Mouse (Mus musculus) cerebellum, adult 18-20 months (tissue): ENCODE measurements around the gene Tekt5.

Experiments used
- DNase-seq, 2 experiments: peaks; one replicate each; pipeline ENCODE4 v3.0.0; 2021

Tekt5 gene

DNA sequence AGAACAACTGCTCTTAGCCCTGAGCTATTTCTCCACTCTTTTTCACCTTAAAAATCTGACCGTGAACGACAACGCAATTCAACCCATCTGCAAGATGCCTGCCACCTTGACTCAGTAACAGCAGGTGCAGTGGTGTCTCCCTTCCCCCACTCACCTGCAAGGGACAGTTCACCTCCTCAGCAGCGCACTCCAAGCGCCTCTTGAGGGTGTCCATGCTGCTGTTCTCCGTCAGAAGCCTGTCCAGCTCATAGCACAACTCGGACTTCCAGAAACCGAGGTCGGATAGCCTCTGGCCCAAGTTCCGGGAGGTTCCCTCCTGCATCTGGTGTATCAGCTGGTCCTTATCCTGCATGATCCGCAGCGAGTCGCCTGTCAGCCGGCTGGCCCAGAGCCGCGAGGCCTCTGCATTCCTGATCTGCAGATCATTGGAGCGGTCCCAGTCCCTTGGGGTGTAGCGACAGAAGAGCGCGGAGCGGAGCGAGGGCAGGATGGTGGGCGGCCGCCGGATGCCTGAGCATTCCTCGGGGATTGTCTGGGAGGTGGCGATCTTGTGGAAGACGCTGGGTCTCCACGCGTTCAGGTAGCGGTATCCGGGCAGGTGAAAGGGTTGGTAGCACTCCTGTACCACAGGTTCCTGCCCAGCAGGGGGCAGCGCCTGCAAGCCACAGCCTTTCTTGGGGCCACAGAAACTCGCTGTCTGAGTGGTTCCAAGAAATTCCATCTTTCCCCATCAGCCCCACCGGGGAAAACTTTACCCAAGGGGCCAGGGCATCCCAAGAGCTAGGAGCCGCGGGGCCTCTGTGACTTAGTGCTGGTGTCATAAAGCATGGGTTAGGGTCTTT lies at the start of gene Tekt5:
Gene Tekt5 (minus strand): TSS at position 792 of the 842 bp plus-strand sequence.
- peak; percentile 50 to 70 for DNase-seq

DNA sequence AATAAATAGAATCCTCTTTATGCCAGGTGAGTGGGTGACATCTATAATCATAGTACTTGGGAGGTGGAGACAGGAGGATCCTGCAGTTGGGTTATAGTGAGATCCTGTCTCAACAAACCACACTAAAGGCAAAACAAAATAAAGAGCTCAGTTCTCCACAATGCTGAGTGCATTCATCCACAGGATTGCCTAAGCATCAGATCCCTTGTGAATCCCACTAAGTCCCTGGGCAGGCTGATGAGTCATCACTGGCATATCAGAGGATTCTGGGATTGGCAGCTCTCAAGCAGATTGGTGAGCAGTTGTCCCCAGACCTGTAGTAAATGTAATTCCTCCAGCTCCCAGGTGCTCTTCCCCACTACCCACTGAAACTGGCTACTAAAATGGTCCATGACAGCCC lies 48.4 kb upstream of the Tekt5 start:
- DNase-seq = no peak

DNA sequence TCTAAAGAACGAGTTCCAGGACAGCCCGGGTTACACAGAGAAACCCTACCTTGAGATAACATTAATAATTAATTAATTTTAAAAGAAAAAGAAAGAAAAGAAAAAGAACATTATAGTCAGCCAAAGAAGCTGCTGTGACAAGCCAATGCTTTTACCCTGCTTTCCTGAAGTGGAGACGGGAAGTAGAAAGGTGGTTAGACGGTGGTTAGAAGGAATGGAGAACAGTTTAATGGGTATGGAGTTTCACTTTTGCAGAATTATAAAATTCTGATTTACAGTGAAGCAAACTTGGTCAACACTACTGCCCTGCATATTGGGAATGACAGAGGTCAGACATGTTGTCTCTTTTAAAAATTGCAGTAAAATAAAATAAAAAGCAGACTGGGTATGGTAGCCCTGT lies 46.5 kb upstream of the Tekt5 start:
- no peak for DNase-seq

DNA sequence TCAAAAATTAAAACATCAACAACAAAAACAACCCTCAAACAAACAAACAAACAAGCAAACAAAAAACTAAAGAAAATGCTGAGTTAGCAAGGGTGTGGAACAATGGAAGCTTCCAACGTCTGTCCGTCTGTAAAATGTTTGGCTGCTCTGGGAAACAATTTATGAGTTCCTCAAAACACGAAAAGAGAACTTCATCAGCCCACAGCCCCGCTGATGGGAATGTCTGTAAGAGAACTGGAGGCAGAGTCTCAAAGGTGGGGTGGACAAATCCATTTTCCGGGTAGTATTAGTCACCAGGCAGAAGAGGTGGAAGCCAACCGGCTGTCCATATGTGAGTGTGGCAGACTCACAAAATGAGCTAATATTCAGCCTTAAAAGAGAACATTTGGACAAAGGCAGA lies 46.0 kb upstream of the Tekt5 start:
- DNase-seq = no peak

DNA sequence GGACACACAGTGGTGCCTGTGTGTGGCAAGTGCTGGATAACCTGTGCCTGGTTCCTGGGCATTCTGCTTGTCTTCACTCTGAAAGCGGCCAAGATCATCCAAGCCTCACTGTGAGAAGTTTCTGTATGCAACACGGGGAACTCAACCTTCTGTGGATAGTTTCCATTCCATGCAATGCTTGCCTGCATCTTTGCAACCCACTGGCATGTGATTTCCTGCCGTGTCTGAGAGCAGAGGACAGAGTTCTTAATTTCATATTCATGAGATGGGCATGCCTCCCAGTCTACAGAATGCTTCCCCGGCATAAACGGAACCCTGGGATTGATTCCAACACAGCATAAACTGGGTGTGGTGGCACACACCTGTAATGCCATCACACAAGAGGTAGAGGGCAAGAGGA lies 42.8 kb upstream of the Tekt5 start:
- no peak for DNase-seq

DNA sequence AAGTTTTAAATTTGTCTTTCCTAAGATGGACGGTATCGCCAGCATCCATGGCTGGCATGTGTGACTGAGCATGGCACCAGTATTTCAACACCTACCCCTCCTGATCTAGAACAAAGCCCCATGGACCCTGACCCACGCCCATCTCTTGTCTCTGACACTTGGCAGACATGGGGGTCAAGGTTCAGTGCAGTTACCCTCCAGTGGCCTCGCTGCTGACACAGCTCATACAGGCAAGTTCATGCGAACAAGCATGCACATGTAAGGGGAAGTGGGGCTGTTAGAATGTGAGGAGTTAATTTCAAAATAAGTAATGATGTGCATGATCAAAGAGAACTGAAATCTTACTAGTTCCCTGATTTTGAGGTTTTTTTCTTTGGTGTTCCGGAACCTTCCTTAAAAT lies 40.9 kb upstream of the Tekt5 start:
- no peak for DNase-seq

DNA sequence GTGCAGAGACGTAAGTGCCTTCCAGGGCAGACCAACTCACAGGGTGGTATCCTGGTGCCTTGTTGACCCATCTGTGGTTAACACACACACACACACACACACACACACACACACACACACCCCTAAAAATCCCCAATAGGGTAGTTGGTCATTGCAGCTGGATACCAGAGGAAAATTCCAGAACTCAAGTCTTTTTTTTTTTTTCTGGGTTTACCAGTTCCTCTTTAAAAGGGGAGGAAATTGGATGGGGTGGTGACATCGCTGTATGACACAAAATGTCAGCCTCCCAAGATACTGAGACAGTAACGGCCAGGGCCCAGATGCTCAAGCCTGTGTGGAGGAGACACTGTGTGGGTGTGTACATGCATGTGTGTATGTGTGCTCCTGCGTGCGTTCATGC lies 38.1 kb upstream of the Tekt5 start:
- no peak for DNase-seq

DNA sequence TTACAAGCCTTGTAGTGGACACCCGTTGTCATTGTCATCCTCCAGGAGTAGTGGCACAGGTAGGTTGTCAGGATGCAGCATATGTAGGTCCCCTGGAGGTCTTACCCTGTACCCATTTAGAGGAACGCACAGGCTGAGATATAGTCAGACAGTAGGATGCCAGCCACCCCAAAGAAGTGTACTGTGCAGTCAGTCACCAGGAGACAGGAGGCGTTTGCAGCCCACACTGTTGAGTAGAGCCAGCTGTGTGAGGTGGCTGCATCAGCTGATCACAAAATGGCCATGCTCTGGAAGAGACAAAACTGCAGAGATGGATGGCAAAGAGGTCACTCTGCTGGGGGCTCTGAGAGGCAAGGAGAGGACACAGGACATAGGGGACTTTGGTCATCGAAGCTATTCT lies 37.1 kb upstream of the Tekt5 start:
- DNase-seq = no peak

DNA sequence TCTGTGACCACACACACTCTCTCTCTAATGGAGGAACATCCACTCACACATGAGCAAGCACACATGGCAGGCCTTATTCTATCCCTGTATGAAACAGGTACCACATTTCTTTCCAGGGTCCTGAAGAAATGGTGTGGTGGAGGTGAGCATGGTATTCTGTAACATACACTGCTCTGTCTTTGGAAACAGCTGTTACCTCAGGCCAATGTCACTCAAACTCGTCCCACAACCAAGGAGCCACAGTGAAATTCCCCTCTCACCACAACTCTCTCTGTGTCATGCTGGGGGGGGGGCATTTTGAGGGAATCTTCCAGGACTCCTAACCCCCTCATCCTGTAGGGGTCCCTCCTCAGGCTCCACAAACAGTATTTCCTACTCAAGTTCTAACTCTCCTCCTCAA lies 36.6 kb upstream of the Tekt5 start:
- no peak for DNase-seq

DNA sequence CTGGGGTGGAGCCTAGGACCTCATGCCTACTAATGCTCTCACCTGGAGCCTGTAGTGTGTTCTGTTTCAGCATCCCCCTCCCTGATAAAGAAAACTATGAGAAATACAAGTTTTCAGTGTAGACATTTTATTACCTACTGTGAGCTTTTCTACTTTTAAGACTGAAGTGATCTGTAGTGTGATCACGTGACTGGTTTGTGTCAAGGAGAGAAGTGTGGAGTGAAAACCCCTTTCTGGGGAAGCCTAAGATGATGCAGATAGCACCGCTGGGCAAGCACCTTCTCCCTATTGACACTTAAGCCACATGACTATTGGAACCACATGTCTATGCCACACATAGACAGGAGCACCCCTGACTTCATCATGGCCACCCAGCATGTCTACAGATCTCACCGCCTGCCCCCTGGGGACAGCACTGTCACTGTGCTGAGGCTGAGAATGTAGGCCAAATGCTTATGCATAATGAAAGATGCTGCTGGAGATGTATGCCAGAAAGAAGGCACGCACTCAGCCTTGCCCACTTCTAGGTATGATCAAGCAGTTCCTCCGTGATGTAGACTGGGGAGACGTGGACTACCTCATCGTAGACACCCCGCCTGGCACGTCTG lies 25.3 kb upstream of the Tekt5 start:
- DNase-seq = no peak

DNA sequence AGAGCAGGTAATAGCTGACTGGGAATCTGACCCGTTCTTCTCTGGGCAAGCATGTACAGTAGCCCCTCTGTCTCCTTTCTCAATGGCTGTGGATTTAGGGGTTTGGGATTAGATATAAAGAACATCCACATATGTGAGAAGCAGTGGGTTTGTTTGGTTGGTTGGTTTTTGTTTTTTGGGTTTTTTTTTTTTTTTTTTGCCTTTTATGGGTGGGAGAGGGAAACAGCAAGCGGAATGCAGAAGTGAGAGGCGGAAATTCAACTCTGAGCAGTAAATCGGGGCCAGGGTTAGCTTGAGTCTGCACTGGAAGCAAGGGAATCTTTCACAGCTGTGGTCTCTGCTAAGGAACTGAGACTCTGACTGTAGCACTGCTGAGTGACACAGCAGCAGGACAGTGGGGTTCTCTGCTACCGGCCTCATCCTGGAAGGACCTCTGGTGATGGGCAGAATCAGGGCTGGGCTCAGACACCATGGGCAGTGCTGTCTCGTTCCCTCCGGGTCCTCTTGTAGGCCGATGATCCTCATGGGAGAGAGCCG lies 22.5 kb upstream of the Tekt5 start:
- no peak for DNase-seq

DNA sequence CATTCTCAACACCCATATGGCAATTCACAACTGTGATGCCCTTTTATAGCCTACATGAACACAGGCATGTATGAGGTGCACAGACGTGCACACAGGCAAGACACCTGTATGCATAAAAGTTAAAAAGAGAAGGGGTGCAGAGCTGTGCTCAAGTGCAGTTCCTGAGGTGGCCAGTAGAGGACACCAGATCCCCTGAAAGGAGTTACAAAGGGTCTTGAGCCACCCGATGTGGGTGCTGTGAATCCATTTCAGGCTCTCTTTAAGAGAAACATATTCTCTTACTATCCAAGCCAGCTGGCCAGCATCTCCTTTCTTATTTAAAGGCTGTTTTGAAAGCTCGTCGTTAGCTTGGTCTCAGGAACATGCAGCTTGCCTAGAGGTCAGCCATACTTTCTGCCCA lies 21.6 kb upstream of the Tekt5 start:
- DNase-seq = peak in 1 of 2 experiments; percentile 30

DNA sequence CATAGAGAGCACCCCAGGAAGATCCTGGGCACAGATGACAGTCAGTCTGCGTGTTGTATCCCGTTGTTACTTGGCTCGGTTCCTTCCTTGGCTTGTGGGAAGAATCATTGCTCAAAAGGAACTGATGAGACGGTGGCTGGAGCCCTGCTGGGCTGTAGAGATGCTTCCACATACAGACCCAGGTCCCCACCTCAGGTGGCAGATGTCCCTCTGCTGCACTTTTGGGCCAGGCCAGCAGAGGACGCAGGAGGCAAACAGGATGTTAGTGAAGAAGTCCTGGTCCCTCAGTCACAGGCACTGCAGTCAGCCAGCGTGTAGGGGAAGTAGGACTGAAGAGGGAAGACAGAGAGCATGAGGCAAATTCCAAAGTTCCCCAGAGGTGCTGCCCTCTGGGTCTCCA lies 20.7 kb upstream of the Tekt5 start:
- peak; percentile 79 to 84 for DNase-seq

DNA sequence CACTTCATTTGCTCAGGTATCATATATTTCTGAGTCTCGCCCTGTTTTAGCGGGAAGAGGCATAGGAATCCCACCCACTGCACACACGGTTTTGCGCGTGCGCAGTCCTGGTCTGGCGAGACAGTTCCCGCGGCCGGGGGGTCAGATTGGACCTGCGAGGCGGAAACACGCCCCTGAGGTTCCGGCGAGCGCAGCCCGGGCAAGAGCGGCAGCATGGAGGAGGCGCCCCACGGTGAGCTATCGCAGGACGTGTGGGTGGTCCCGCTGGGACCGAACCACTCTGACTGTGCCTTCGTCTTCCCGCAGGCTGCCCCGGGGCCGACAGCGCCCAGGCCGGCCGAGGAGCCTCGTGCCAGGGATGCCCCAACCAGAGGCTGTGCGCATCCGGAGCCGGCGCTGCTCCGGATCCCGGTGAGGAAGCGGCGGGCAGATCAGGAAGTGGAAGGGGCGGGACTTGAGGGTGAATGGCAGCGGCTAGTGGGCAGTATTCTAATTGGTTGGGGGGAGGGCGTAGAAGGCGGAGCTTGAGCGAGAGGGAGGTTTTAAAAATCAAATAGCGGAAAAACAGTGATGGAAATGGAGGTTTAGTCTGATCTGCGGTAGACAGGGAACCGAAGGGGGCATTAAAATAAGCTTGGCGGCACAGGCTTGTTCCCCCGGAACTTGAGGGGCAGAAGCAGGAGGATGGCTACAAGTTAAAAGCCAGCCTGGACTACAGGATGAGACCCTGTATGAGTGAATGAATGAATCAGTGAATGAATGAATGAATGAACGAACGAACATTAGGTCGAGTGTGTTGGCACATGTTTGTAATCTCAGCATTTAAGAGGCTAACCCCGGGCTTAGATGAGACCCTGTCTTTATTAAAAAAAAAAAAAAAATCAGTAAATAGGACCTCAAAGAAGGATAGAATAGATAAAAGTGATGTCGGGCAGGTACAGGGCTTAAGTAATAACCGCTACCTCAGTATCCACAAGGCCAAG lies 16.8 kb upstream of the Tekt5 start, which contains the start of gene Nubp1:
Gene Nubp1 (plus strand): TSS at position 185 of the 983 bp plus-strand sequence.
- peak; percentile 97 to 98 for DNase-seq

DNA sequence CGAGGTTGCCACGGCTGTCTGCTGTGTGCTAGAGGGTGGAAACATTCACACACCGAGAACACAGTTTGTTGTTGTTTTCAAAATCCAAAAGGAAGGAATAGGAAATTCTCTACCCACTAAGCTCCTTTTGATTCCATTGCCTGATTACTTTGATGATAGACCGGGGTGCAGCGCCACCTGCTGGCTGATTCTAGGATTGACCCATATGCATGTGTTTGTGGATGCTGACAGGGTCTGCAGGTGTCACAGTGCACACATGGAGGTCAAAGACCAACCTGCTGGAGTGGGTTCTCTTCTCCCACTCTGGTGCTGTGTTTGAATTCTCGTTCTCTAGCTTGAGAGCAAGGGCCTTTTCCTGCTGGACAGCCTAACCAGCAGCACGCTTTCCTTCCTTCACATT lies 3.9 kb upstream of the Tekt5 start:
- peak; percentile 68 to 88 for DNase-seq

DNA sequence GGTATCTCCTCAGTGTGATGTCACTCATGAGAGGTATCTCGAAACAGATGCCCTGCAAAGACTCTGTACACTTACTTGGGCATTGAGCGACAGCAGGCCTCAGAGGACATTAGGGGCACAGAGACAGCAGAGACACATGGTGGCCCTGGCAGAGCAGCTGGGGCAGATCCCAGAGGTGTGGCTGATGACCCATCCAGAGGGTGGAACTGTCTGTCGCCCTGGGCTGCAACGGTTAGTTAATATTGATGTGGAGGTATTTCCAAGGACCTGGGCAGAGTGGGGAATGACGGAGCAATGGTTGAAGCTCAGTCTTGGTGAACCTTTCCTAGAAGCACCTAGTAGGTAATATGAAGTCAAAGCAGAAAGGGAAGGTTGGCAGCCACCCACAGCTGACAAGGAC lies 3.5 kb upstream of the Tekt5 start:
- DNase-seq = no peak

DNA sequence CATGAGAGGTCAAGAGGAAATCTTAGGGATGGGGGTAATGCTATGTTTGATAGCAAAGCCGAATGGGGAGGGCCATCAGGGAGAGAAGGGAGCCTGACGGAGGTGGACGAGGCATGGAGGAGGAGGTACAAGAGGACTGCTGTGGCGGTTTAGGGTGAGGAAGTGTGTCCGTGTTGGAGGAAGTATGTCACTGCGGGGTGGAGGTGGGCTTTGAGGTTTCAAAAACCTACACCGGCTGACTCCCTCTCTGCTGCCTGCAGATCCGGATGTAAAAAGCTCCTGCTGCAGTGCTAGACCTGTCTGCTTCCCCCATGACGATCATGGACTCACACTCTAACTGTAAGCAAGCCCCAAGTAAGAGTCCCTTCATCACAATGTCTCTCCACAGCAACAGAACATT lies 2.7 kb downstream of the Tekt5 start:
- no peak for DNase-seq

DNA sequence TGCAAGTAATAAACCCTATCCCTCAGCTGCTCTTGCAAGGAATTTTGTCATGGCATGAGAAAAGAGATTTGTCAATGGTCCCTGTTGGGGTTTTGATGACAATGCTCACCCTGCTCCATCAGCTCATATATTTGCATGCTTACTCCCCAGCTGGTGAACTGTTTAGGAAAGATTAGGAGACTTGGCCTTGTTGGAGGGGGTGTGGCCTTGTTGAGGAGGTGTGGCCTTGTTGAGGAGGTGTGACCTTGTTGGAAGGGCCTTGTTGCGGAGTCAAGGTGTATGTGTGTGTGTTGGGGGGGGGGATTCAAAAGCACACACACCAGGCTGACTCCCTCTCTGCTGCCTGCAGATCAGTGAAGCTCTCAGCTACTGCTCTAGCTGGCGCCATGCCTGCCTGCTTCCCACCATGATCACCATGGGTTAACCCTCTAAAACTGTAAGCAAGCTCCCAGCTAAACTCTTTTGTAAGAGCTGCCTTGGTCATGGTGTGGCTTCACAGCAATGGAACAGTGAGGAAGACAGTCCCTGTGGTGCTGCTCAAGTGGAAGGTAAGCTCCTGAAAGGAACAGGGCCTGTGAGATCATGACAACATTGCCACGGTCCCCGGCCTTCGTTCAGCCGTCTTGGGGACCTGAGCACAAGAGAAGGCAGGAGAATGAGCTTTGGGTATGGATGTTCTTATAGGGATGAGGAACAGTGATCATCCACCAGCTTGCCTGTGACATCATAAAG lies 6.5 kb downstream of the Tekt5 start:
- DNase-seq = no peak

DNA sequence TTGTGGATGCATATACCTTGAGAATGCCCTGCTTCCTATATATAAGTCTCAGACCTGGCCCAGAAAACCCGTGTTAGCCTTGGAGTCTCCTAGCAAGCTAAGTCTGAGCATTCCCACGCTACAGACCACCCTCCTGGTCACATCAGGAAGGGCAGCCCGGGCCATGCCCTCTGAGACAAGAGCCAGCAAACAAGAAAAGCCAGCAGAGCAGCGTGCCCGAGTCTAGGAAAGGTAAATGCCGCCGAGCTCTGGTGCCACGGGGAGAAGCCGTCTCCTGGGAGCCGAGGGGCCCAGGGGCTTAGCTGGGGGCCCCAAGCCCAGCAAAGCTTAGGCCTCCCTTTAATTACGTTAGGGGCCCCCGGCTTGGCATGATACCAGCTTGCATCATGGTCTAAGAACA lies 10.0 kb downstream of the Tekt5 start:
- DNase-seq = no peak

DNA sequence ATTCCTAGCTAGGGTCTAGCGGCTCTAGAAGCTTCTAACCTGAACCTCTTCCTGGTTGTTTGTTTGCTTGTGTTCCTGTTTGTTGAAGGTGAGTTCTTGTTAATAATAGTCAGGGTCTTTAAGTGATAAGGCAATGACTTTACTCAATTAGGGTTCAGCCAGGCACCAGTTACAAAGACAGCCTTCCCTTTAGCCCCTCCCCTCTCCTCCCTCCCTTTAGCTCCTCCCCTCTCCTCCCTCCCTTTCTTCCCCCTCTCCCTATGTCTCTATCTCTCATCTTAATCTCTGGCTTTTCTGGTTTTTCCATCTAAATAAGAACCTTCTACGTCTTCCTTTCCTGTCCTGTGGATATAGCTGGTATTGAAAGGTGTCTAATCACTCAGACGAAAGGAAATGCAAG lies 10.7 kb downstream of the Tekt5 start:
- no peak for DNase-seq

DNA sequence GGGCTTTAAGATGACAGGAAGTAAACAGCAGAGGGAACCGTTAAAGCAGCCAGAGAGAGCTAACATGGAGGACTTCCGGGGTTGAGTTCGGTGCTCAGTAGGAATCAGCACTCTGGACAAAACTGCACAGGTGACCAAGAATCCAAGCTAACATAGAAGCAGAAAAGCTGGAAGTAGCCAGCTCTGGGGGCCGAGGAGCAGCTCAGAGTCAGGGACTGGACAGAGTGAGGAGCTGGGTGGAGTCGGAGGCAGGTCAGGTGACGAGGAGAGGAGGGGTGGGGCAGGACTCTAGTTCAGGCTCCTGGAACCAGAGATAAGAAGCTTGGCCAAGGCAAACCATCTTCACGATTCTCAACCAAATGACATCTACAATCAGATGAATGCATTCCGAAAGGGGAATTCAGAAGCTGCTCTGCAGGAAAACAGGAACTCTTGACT lies 11.2 kb downstream of the Tekt5 start:
- DNase-seq = no peak

DNA sequence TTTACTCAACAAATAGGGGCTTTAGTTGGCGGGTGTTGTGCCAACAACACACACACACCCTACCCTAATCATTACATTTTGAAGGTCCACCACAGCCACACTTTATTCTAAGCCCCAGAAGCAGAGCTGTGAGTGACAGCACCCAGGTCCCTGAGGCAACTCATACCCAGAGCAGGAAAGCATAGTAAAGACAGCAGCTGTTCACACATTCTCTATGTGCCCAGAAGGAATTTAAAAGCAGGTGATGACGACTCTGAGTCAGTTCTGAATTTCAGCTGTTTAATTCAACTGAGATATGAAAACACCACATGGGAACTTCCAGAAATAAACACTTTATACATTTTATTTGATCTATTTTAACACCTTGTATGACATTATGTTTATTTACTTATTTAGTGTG lies 15.8 kb downstream of the Tekt5 start:
- DNase-seq = no peak
